Mouse (Mus musculus): ENCODE results near the gene BC030867.

GRCm38 (mm10) chr11:102229331-102229953, 19.2 kb upstream of the BC030867 start:
- TF ChIP-seq CTCF (conservative IDR thresholded peaks at IDR 0.05; ENCODE audit: low read length), result no peak
- no peak for TF ChIP-seq POU5F1 (IDR thresholded peaks at IDR 0.05; ENCODE audit: borderline replicate concordance, low read length)
